Comparison of ENCODE assay signal across 27 mouse cellular contexts in the genomic region with DNA sequence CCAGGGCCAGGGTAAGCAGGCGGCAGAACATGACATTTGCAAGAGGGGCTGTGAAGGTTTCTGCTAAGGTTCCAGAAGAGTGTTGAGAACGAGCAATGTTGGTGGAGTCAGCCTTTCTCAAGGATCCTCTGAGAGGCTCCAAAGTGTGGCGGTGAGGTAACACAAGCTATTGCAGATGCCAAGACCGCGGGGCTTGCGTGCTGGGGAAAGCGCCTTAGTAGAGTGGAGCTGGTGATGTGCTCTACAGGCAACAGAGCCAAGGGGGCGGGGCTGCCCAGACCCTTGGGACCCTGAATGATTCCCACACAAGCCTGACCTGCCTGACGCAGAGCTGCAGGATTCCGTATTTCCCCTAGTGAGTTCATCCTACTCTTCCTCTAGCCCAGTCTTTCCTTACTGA.
A peak's percentile ranks its signal among the peaks of the same experiment; 100 is the strongest.
DNase-seq lines count a peak whose midpoint lies in the region.
"Had no signal": no experiment of that assay in that cellular context is flagged by ENCODE, and none has a peak within 500 bp of the region (broad histone marks: within the 10 kb centered on the region; RNA-seq: fewer than 3 reads in every experiment).

No protein-coding gene starts in this region.

- peak; percentile 8 for DNase-seq in gastrocnemius, postnatal 10 days
- no peak for DNase-seq in gastrocnemius, postnatal 25 days
- peak; percentile 4 for DNase-seq in lung, postnatal 10 days
- no peak for DNase-seq in lung, postnatal 14 days
- DNase-seq in thymus, postnatal 14 days: peak; percentile 50
- no peak for DNase-seq in thymus, postnatal 25 days
- no peak for DNase-seq in forebrain, embryonic 10.5 days (ENCODE audit: extremely low spot score, low spot score)
- DNase-seq: adrenal gland, adult 8-10 months; cerebellum, adult 18-20 months; cerebellum, postnatal 36 days; embryo, embryonic 11 days; gastrocnemius, adult 2 months; heart, adult 2 months; heart, postnatal 36 days; kidney, adult 18-20 months; layer of hippocampus, adult 9-11 months; right cerebral cortex, adult 18-20 months; right cerebral cortex, postnatal 4 days; thymus, adult 2 months had no signal

- WGBS in forebrain, embryonic 10.5 days: 92% methylated on average over 10 of the region's 10 CpGs

- H3K9me3 ChIP-seq in forebrain, embryonic 10.5 days: no peaks in the 10 kb centered on the region
- H3K9me3 ChIP-seq: G1E; limb, embryonic 15.5 days; lung, embryonic 15.5 days; midbrain, embryonic 15.5 days; neural tube, embryonic 13.5 days had no signal

- H3K4me1 ChIP-seq in forebrain, embryonic 10.5 days: no peaks in the 10 kb centered on the region
- H3K4me1 ChIP-seq: limb, embryonic 15.5 days; lung, embryonic 15.5 days; midbrain, embryonic 15.5 days; neural tube, embryonic 13.5 days had no signal

- no peak overlapping the region for H3K27ac ChIP-seq in forebrain, embryonic 10.5 days
- H3K27ac ChIP-seq: gastrocnemius, adult 2 months; heart, adult 2 months; hindbrain, embryonic 14.5 days; limb, embryonic 15.5 days; liver, embryonic 14.5 days; lung, embryonic 15.5 days; midbrain, embryonic 15.5 days; neural tube, embryonic 13.5 days had no signal

- H3K36me3 ChIP-seq in forebrain, embryonic 10.5 days (replicated peaks): no peaks in the 10 kb centered on the region
- H3K36me3 ChIP-seq: G1E; limb, embryonic 15.5 days; lung, embryonic 15.5 days; midbrain, embryonic 15.5 days; neural tube, embryonic 13.5 days had no signal

- H3K4me3 ChIP-seq in forebrain, embryonic 10.5 days: no peak overlapping the region
- H3K4me3 ChIP-seq: gastrocnemius, adult 2 months; heart, adult 2 months; limb, embryonic 15.5 days; lung, embryonic 15.5 days; megakaryocyte, embryonic 14.5 days; midbrain, embryonic 15.5 days; neural tube, embryonic 13.5 days had no signal

- H3K27me3 ChIP-seq in forebrain, embryonic 10.5 days (ENCODE audit: poor library complexity, severe bottlenecking): no peaks in the 10 kb centered on the region
- H3K27me3 ChIP-seq: limb, embryonic 15.5 days; lung, embryonic 15.5 days; midbrain, embryonic 15.5 days; neural tube, embryonic 13.5 days had no signal

Comparison
In these comparisons a context has a peak if more than half of its experiments do, and no peak if none do; other contexts are left out.
1. DNase-seq: peak in gastrocnemius, postnatal 10 days (single experiment), lung, postnatal 10 days (single experiment) and thymus, postnatal 14 days (single experiment); none in gastrocnemius, postnatal 25 days (single experiment), lung, postnatal 14 days (single experiment), thymus, postnatal 25 days (single experiment) and forebrain, embryonic 10.5 days (single experiment).